Mouse (Mus musculus) erythroblast, embryonic 14.5 days (primary cell): ENCODE data around the gene Frmd4b. TPM values are rescaled to one million over a fixed set of nuclear protein-coding genes. Genes with fewer than 3 reads are reported as not detected.
"Not testable (repeated sequence)": the region's sequence is repeated elsewhere in the genome, so short reads cannot be mapped to it uniquely, and the experiment has no call there.

ENCODE experiments used
- H3K27me3 ChIP-seq: 2 replicates; pipeline ENCODE4 v1.6.1; 2012; ENCODE audit warnings: inconsistent platforms; ENCODE audit not compliant: control insufficient read depth
- H3K36me3 ChIP-seq: 2 replicates; pipeline ENCODE4 v1.6.1; 2012; ENCODE audit warnings: mild to moderate bottlenecking, inconsistent platforms; ENCODE audit not compliant: control insufficient read depth
- H3K4me1 ChIP-seq: 2 replicates; pipeline ENCODE4 v1.6.1; 2012; ENCODE audit warnings: inconsistent platforms; ENCODE audit not compliant: control insufficient read depth
- H3K4me3 ChIP-seq: replicated peaks from 2 replicates; pipeline ENCODE3; 2012; ENCODE audit warnings: moderate library complexity, mild to moderate bottlenecking, inconsistent platforms
- H3K9me3 ChIP-seq: 2 replicates; pipeline ENCODE4 v1.6.1; 2012; ENCODE audit warnings: low read length, inconsistent platforms, mixed read lengths; ENCODE audit not compliant: control insufficient read depth
- GATA1 ChIP-seq: IDR thresholded peaks from 2 replicates; pipeline ENCODE4 v1.6.1; 2012; ENCODE audit warnings: low read length, inconsistent platforms, mixed read lengths
- TAL1 ChIP-seq: IDR thresholded peaks from 3 replicates; pipeline ENCODE4 v1.6.1; 2012; ENCODE audit warnings: low read length, inconsistent platforms, mixed read lengths
- polyA plus RNA-seq: library from polyadenylated mRNA; stranded (reverse); fragments of >175 nt; gene quantifications from 2 replicates; pipeline ENCODE4 v1.2.3, GENCODE M21; 2012

Gene Frmd4b
- polyA plus RNA-seq, 1 experiment, result not detected

DNA sequence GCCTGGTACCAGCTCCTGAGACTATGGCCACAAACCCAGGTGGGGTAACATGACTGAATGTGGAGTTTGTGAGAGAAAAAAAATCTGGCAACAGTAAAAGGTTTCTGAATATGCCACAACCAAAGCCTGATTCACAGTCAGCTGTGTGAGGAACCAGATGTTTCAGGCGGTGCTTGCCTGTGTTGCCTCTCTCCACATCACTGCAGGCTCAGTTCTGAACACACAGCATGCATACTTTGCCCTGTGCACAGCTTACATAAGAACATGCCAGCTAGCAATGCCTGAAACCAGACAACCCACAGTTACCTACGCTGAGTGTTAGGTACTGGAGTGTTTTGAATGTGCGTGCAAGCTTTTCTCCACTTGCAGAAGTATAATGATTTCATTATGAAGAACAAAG is 224.4 kb downstream of the Frmd4b start:
- Histone ChIP-seq H3K4me3 (no peak overlapping the region), H3K4me1 (no peaks in the 10 kb centered on the region), H3K27me3 (no peaks in the 10 kb centered on the region), H3K9me3 (no peaks in the 10 kb centered on the region), H3K36me3 (no peaks in the 10 kb centered on the region)
- TF ChIP-seq TAL1 (no peak), GATA1 (no peak)

DNA sequence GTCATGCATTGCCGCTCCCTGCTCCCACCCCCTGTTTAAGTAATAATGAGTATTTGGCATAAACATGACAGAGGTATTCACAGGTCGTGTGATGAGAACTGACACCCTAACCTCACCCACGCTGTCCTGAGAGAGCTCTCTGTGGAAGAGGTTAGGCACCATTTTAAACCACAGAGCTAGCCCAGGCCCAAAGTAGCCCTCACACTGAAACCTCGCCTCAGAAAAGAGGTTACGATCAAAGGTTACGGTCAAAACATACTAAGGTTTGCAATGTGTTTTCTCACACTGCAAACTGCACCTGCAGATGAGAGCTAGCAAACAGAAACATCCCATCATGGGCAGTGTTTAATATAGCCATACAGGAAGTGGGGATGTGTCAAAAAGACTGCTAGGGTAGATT is 230.0 kb downstream of the Frmd4b start:
- TF ChIP-seq TAL1 (no peak), GATA1 (no peak)
- H3K27me3 ChIP-seq, result no peaks in the 10 kb centered on the region
- no peaks in the 10 kb centered on the region for H3K4me1 ChIP-seq
- H3K9me3 ChIP-seq, result no peaks in the 10 kb centered on the region
- H3K36me3 ChIP-seq, result no peaks in the 10 kb centered on the region
- H3K4me3 ChIP-seq, result no peak overlapping the region

DNA sequence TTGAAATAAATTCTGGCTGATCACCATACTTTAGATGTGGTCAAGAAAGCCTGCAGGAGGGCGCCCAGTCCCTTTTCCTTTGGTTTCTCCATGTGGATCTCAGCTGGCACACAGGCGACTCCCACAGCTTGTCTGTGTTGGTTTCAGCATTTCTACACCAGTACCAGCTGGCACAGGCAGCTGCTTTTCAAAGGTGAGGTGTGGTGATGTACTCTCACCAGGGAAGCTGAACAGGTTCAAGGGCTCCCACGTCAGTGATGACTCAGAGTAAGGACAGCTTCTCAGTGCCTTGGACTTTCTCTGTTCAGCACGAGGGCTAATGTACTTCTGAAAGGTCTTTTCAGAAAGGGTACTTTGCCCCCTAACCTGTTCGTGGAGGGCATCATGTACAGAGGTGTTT is 232.4 kb downstream of the Frmd4b start:
- H3K36me3 ChIP-seq, result no peaks in the 10 kb centered on the region
- no peak overlapping the region for H3K4me3 ChIP-seq
- no peaks in the 10 kb centered on the region for H3K9me3 ChIP-seq
- TF ChIP-seq GATA1, result no peak
- H3K27me3 ChIP-seq, result no peaks in the 10 kb centered on the region
- H3K4me1 ChIP-seq, result no peaks in the 10 kb centered on the region

DNA sequence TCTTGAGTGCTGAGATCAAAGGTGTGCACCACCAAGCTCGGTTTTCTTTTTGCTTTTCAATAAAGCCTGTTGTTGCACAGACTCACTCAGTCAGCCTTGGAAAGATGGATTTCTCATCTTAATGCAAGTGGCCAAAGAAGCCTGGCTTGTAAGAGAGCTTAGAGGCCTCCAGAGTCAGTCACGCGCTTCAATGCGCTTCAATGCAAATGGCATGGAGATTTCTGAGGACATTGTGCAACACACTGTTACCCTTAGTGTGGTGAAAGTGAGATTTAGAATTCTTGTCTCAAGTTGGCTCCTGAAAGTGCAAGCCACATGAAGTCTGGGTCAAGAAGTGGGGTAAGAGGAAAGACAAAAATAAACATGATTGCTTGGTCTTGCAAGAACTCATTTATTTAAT is 236.1 kb downstream of the Frmd4b start:
- Histone ChIP-seq H3K36me3 (no peaks in the 10 kb centered on the region), H3K27me3 (no peaks in the 10 kb centered on the region), H3K9me3 (no peaks in the 10 kb centered on the region), H3K4me3 (no peak overlapping the region), H3K4me1 (no peaks in the 10 kb centered on the region)
- TF ChIP-seq GATA1, result no peak
- no peak for TF ChIP-seq TAL1

DNA sequence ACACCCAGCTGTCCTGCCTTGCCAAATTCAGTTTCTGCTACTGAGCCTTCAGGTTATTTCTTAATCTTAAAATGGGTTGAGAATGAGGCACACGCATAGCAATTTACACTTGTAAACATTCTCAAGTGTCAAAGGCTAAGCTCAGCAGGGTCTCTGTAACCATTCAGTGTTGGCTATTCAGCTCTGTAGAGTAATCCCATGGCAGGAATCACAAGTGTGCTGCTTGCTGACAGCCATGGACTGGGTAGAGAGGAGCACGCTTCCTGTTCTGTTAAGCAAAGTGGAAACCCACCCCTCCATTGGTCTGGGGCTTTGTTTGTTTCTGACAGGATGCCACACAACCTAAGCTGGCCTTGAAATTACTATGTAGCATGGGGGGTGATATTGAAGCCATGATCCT is 246.4 kb downstream of the Frmd4b start:
- Histone ChIP-seq H3K9me3 (no peaks in the 10 kb centered on the region), H3K36me3 (no peaks in the 10 kb centered on the region), H3K27me3 (no peaks in the 10 kb centered on the region), H3K4me1 (no peaks in the 10 kb centered on the region), H3K4me3 (no peak overlapping the region)
- TF ChIP-seq TAL1, result no peak
- no peak for TF ChIP-seq GATA1

DNA sequence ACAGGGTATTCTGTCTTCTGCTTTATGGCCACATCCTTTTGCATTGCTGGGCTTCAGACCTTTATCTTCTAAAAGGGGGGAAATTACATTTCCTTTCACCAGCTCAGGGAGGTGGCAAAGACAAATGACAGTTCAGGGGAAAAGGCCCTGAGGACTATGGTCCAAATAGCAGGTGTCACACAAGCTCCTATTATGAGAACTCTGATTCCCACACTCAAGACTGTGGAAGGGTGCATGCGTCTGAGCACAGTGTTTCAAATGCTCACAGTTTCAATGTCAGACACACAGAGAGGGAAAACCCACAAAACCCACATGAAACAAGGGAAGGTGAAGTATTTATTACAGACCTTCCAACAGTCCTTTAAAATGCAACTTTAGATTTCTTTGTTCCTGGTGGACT is 246.9 kb downstream of the Frmd4b start:
- TF ChIP-seq TAL1 (no peak), GATA1 (no peak)
- Histone ChIP-seq H3K27me3 (no peaks in the 10 kb centered on the region), H3K4me1 (no peaks in the 10 kb centered on the region), H3K36me3 (no peaks in the 10 kb centered on the region), H3K9me3 (no peaks in the 10 kb centered on the region), H3K4me3 (no peak overlapping the region)

DNA sequence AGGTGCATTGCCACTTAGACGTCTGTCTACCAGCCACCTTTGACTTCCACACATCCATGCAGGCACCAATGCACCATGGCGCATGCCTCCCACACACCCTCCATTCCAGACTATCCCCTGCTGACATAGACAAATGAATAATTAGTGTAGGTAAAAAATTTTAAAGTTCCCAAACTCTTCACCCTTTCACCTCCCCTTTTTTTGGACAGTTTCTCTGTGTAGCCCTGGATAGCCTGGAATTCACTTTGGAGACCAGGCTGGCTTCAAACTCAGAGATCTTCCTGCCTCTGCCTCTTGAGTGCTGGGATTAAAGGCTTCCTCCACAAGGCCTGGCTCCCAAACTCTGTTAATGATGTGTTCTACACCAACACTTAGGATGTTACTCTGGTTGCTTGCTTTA is 253.5 kb downstream of the Frmd4b start:
- no peak overlapping the region for H3K4me3 ChIP-seq
- H3K36me3 ChIP-seq, result no peaks in the 10 kb centered on the region
- TF ChIP-seq TAL1, result no peak
- H3K9me3 ChIP-seq, result no peaks in the 10 kb centered on the region; the same call in 1 of the 2 replicates
- H3K4me1 ChIP-seq, result no peaks in the 10 kb centered on the region
- no peaks in the 10 kb centered on the region for H3K27me3 ChIP-seq

DNA sequence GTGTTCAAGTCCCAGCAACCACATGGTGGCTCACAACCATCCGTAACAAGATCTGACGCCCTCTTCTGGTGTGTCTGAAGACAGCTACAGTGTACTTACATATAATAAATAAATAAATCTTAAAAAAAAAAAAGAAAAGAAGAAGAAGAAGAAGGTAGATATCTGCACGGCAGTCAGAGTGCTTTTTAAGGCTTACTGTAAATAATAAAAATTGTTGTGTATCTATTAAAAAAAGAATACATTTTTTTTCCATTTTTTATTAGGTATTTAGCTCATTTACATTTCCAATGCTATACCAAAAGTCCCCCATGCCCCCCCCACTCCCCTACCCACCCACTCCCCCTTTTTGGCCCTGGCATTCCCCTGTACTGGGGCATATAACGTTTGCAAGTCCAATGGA is 259.7 kb downstream of the Frmd4b start:
- not testable (repeated sequence) for H3K27me3 ChIP-seq, H3K4me3 ChIP-seq, H3K4me1 ChIP-seq, H3K36me3 ChIP-seq, H3K9me3 ChIP-seq

DNA sequence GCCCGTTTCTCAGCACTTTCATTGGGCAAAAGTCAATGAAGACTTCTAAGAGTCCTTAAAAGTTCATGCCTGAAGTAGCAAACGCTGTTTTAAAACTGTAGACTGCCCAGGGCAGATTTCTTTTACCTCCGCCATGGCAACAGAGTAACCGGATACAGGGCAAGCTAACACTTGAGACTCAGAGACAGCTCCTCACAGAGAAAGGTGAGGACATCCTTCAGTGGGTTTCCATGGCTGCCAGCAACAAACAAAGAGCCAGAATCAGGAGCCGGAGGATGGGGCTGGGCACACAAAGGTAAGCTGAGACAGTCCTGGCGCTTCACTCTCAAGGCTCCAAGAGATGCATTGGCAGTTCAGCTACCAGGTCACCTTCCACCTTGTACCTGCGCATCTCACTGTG is 260.7 kb downstream of the Frmd4b start:
- TF ChIP-seq GATA1, result no peak
- no peak for TF ChIP-seq TAL1
- Histone ChIP-seq H3K36me3 (no peaks in the 10 kb centered on the region), H3K4me3 (no peak overlapping the region), H3K27me3 (no peaks in the 10 kb centered on the region), H3K9me3 (no peaks in the 10 kb centered on the region; the same call in 1 of the 2 replicates), H3K4me1 (peaks cover 1% of the 10 kb centered on the region; the same call in 1 of the 2 replicates)

DNA sequence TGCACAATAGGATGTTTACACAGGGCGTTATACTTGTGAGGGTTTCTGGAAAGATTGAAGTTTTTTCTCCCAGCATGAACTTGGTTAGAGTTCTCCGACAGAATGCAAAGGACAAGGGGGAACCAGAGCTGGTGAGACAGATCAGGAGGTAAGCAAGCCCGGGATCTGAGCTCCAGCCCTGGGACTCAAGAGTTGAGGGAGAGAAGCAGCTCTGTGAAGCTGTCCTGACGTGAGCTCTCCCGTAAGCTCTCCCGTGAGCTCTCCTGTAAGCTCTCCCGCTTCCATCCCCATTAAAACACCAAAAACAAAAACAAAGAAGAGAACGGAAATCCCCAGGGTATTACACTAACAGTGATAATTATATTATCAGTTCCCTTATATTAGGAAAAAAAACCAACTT is 262.2 kb downstream of the Frmd4b start:
- no peaks in the 10 kb centered on the region for H3K36me3 ChIP-seq
- TF ChIP-seq GATA1 (no peak), TAL1 (no peak)
- no peaks in the 10 kb centered on the region for H3K9me3 ChIP-seq
- H3K27me3 ChIP-seq, result no peaks in the 10 kb centered on the region
- peaks cover 1% of the 10 kb centered on the region; the same call in 1 of the 2 replicates for H3K4me1 ChIP-seq
- H3K4me3 ChIP-seq, result no peak overlapping the region

DNA sequence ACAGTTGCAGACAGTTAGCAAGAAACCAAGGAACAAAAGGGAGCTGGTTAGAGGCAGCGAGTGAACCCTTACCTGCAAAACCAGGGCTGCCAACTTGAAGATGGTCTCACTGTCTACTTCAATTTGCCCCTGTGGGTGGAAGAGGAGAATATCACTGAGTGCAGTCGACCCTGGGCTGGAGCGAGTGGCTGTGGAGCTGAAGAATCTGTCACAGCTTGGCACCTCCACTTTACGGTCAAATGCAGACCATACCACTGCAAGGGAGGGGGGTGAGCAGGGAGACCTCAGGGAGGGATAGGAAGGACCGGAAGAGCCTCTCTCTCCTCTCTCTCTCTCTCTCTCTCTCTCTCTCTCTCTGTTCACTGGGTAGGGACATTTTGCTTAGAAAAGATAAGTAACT is 263.4 kb downstream of the Frmd4b start:
- H3K4me1 ChIP-seq, result peaks cover 1% of the 10 kb centered on the region; the same call in 1 of the 2 replicates
- TF ChIP-seq GATA1 (no peak), TAL1 (no peak)
- no peaks in the 10 kb centered on the region for H3K9me3 ChIP-seq
- no peaks in the 10 kb centered on the region for H3K36me3 ChIP-seq
- H3K4me3 ChIP-seq, result peak overlapping the region; percentile 49
- H3K27me3 ChIP-seq, result no peaks in the 10 kb centered on the region
